Mouse (Mus musculus): ENCODE measurements around the gene Pde7b. TPM values are rescaled to one million over a fixed set of nuclear protein-coding genes. Genes with fewer than 3 reads are reported as not detected.

Pde7b gene
- polyA plus RNA-seq, 1 experiment from 2014 or later = 1.5 TPM

DNA sequence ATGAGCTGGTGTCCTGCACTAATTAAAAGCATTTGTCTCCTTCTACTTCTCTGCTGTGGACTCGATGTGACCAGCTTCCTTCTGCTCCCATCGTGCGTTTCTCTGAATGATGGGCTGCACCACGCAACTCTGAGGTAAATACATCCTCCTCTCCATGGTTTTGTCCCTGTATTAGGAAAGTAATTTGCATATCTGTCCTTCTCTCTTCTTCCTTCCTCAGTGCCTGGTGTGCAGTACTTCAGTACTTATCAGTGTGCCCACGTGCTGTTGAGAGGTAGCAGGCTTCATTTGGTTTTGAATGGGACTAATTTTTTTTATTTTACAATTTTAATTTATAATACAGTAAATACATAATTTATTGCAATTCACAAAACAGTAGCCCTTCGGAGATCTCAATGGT lies 33.4 kb upstream of the Pde7b start:
- Histone ChIP-seq H3K4me3 (ENCODE audit: low read depth, low read length) (no peak overlapping the region), H3K9ac (ENCODE audit: low read depth, low read length) (no peak overlapping the region), H3K9me3 (ENCODE audit: control insufficient read depth) (no peaks in the 10 kb centered on the region), H3K4me1 (replicated peaks; ENCODE audit: control insufficient read depth, insufficient read depth, low read length) (no peaks in the 10 kb centered on the region), H3K36me3 (ENCODE audit: control insufficient read depth, insufficient read depth) (no peaks in the 10 kb centered on the region), H3K27me3 (replicated peaks; ENCODE audit: control insufficient read depth, insufficient read depth, low read length) (no peaks in the 10 kb centered on the region), H3K4me2 (replicated peaks; ENCODE audit: low read depth) (no peak overlapping the region), H3K27ac (ENCODE audit: low read depth, low read length) (no peak overlapping the region)
- TF ChIP-seq CTCF (IDR thresholded peaks at IDR 0.05; ENCODE audit: low read depth) = no peak
- 87% methylated on average over 6 of the region's 6 CpGs for WGBS
- ATAC-seq = no peak

DNA sequence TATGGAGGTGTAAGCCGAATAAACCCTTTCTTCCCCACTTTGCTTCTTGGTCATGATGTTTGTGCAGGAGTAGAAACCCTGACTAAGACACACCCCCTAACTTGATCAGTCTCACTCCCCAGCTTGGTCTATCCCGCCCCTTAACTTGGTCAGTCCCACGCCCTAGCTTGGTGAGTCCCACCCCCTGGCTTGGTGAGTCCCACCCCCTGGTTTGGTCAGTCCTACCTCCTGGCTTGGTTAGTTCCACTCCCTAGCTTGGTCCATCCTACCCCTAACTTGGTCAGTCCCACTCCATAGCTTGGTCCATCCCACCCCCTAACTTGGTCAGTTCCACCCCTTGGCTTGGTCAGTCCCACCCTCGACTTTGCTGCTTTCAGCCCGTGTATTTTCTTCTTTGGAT lies 31.3 kb upstream of the Pde7b start:
- WGBS = 92% methylated on average over 5 of the region's 5 CpGs
- no peaks in the 10 kb centered on the region for H3K9me3 ChIP-seq (ENCODE audit: control insufficient read depth)
- no peak overlapping the region for H3K9ac ChIP-seq (ENCODE audit: low read depth, low read length)
- H3K4me3 ChIP-seq (ENCODE audit: low read depth, low read length) = no peak overlapping the region
- no peak for TF ChIP-seq CTCF (IDR thresholded peaks at IDR 0.05; ENCODE audit: low read depth)
- no peaks in the 10 kb centered on the region for H3K27me3 ChIP-seq (replicated peaks; ENCODE audit: control insufficient read depth, insufficient read depth, low read length)
- no peak for ATAC-seq
- H3K36me3 ChIP-seq (ENCODE audit: control insufficient read depth, insufficient read depth) = no peaks in the 10 kb centered on the region
- no peak overlapping the region for H3K4me2 ChIP-seq (replicated peaks; ENCODE audit: low read depth)
- H3K4me1 ChIP-seq (replicated peaks; ENCODE audit: control insufficient read depth, insufficient read depth, low read length) = no peaks in the 10 kb centered on the region
- H3K27ac ChIP-seq (ENCODE audit: low read depth, low read length) = no peak overlapping the region

- TF ChIP-seq CTCF (IDR thresholded peaks at IDR 0.05; ENCODE audit: low read depth) = no peak
- WGBS = 86% methylated on average over 1 of the region's 1 CpGs
- no peaks in the 10 kb centered on the region for H3K4me1 ChIP-seq (replicated peaks; ENCODE audit: control insufficient read depth, insufficient read depth, low read length)
- H3K27me3 ChIP-seq (replicated peaks; ENCODE audit: control insufficient read depth, insufficient read depth, low read length) = no peaks in the 10 kb centered on the region
- H3K36me3 ChIP-seq (ENCODE audit: control insufficient read depth, insufficient read depth) = no peaks in the 10 kb centered on the region
- H3K4me3 ChIP-seq (ENCODE audit: low read depth, low read length) = no peak overlapping the region
- H3K27ac ChIP-seq (ENCODE audit: low read depth, low read length) = no peak overlapping the region
- no peak overlapping the region for H3K4me2 ChIP-seq (replicated peaks; ENCODE audit: low read depth)
- no peak overlapping the region for H3K9ac ChIP-seq (ENCODE audit: low read depth, low read length)
- H3K9me3 ChIP-seq (ENCODE audit: control insufficient read depth) = no peaks in the 10 kb centered on the region
- ATAC-seq = no peak
Measured at GRCm38 (mm10) chr10:20752883-20753282, 28.0 kb upstream of the Pde7b start.

GRCm38 (mm10) chr10:20750642-20751251 lies 25.9 kb upstream of the Pde7b start:
- no peak for ATAC-seq
- Histone ChIP-seq H3K9ac (ENCODE audit: low read depth, low read length) (no peak overlapping the region), H3K27me3 (replicated peaks; ENCODE audit: control insufficient read depth, insufficient read depth, low read length) (no peaks in the 10 kb centered on the region), H3K4me3 (ENCODE audit: low read depth, low read length) (no peak overlapping the region), H3K9me3 (ENCODE audit: control insufficient read depth) (no peaks in the 10 kb centered on the region), H3K4me2 (replicated peaks; ENCODE audit: low read depth) (no peak overlapping the region), H3K36me3 (ENCODE audit: control insufficient read depth, insufficient read depth) (no peaks in the 10 kb centered on the region), H3K27ac (ENCODE audit: low read depth, low read length) (no peak overlapping the region), H3K4me1 (replicated peaks; ENCODE audit: control insufficient read depth, insufficient read depth, low read length) (no peaks in the 10 kb centered on the region)
- no peak for TF ChIP-seq CTCF (IDR thresholded peaks at IDR 0.05; ENCODE audit: low read depth)
- 85% methylated on average over 5 of the region's 5 CpGs for WGBS

DNA sequence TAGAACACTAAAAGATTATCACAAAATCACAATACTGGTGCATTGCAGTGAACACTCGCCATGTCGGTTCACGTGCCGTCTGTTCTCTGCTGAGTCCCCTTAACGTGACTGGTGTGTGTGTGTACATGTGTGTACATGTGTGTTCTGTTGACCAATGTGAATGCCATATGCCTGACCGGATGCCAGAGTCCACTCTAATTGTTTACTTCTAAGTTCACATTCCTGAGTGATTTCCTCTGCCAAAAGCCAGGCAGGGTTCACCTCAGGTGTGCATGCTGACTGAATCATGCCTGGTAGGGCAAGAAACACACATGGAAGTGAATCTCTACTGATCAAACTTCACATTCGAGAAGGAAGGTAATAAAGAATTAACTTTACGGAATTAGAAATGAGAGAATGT lies 24.1 kb upstream of the Pde7b start:
- Histone ChIP-seq H3K9ac (ENCODE audit: low read depth, low read length) (no peak overlapping the region), H3K4me2 (replicated peaks; ENCODE audit: low read depth) (no peak overlapping the region), H3K4me1 (replicated peaks; ENCODE audit: control insufficient read depth, insufficient read depth, low read length) (no peaks in the 10 kb centered on the region), H3K27me3 (replicated peaks; ENCODE audit: control insufficient read depth, insufficient read depth, low read length) (no peaks in the 10 kb centered on the region), H3K27ac (ENCODE audit: low read depth, low read length) (no peak overlapping the region), H3K4me3 (ENCODE audit: low read depth, low read length) (no peak overlapping the region), H3K9me3 (ENCODE audit: control insufficient read depth) (no peaks in the 10 kb centered on the region), H3K36me3 (ENCODE audit: control insufficient read depth, insufficient read depth) (no peaks in the 10 kb centered on the region)
- ATAC-seq = no peak
- WGBS = 84% methylated on average over 8 of the region's 8 CpGs
- TF ChIP-seq CTCF (IDR thresholded peaks at IDR 0.05; ENCODE audit: low read depth) = no peak

- no peak for TF ChIP-seq CTCF (IDR thresholded peaks at IDR 0.05; ENCODE audit: low read depth)
- no peaks in the 10 kb centered on the region for H3K27me3 ChIP-seq (replicated peaks; ENCODE audit: control insufficient read depth, insufficient read depth, low read length)
- H3K27ac ChIP-seq (ENCODE audit: low read depth, low read length) = no peak overlapping the region
- no peak overlapping the region for H3K9ac ChIP-seq (ENCODE audit: low read depth, low read length)
- H3K36me3 ChIP-seq (ENCODE audit: control insufficient read depth, insufficient read depth) = no peaks in the 10 kb centered on the region
- H3K4me3 ChIP-seq (ENCODE audit: low read depth, low read length) = no peak overlapping the region
- WGBS = 91% methylated on average over 4 of the region's 4 CpGs
- H3K9me3 ChIP-seq (ENCODE audit: control insufficient read depth) = no peaks in the 10 kb centered on the region
- ATAC-seq = no peak
- no peaks in the 10 kb centered on the region for H3K4me1 ChIP-seq (replicated peaks; ENCODE audit: control insufficient read depth, insufficient read depth, low read length)
- H3K4me2 ChIP-seq (replicated peaks; ENCODE audit: low read depth) = no peak overlapping the region
Measured at GRCm38 (mm10) chr10:20747229-20747628, 22.4 kb upstream of the Pde7b start.

DNA sequence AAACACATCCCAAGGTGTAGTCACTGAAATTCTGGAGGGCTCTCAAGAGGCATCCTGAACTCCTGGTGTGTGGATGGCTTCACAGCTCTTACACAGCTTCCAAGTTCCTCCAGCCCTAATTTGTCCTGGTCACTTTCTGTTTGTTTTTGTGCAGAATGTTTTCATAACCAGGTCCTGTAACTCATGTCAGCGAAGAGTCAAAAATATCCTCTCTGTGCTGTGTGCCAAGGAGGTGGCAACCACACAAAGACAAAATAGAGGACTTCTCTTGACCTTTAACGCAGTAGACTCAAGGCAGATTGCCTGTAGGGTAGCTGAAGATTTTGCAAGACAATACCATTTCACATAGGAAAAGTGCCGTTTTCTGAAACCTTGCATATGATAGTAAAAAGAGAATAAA lies 14.9 kb upstream of the Pde7b start:
- 88% methylated on average over 3 of the region's 3 CpGs for WGBS
- no peak overlapping the region for H3K27ac ChIP-seq (ENCODE audit: low read depth, low read length)
- H3K9ac ChIP-seq (ENCODE audit: low read depth, low read length) = no peak overlapping the region
- H3K4me1 ChIP-seq (replicated peaks; ENCODE audit: control insufficient read depth, insufficient read depth, low read length) = no peaks in the 10 kb centered on the region
- no peak overlapping the region for H3K4me3 ChIP-seq (ENCODE audit: low read depth, low read length)
- no peaks in the 10 kb centered on the region for H3K9me3 ChIP-seq (ENCODE audit: control insufficient read depth)
- no peaks in the 10 kb centered on the region for H3K36me3 ChIP-seq (ENCODE audit: control insufficient read depth, insufficient read depth)
- H3K4me2 ChIP-seq (replicated peaks; ENCODE audit: low read depth) = no peak overlapping the region
- H3K27me3 ChIP-seq (replicated peaks; ENCODE audit: control insufficient read depth, insufficient read depth, low read length) = no peaks in the 10 kb centered on the region
- no peak for TF ChIP-seq CTCF (IDR thresholded peaks at IDR 0.05; ENCODE audit: low read depth)
- ATAC-seq = no peak

Data from intestine, postnatal 0 days (tissue).